ENCODE assay signal across 13 mouse cellular contexts in the genomic region with DNA sequence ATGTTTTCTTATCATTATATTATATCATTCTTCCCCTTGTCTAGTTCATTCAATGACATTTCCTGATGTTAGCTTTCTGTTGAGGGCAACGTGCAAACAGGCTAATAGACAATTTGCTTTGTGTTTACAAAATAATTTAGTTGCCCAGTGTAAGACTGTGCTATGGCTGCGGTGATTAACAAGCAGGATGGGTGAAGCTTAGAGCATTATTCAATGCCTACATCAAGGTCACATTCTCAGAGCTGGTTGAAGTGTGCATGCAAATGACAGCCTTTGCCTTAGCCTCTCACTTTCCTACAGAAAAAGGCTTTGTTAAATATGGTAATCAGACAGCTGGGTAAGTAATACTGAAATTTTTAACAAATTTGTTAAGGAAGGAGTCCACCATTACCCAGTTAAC.
"Had no signal": no experiment of that assay in that cellular context is flagged by ENCODE, and none has a peak within 500 bp of the region (broad histone marks: within the 10 kb centered on the region; RNA-seq: fewer than 3 reads in every experiment).

No protein-coding gene starts in this region.

- H3K4me1 ChIP-seq: limb, embryonic 13.5 days; neural tube, embryonic 13.5 days had no signal

- H3K36me3 ChIP-seq: limb, embryonic 13.5 days; neural tube, embryonic 13.5 days had no signal

- H3K4me2 ChIP-seq: limb, embryonic 13.5 days; neural tube, embryonic 13.5 days had no signal

- H3K4me3 ChIP-seq: limb, embryonic 13.5 days; myocyte; neural tube, embryonic 13.5 days had no signal

- H3K27me3 ChIP-seq: limb, embryonic 13.5 days; neural tube, embryonic 13.5 days had no signal

- H3K27ac ChIP-seq: limb, embryonic 13.5 days; liver, embryonic 14.5 days; neural tube, embryonic 13.5 days had no signal

- H3K9ac ChIP-seq: limb, embryonic 13.5 days; liver, embryonic 14.5 days; neural tube, embryonic 13.5 days had no signal

- H3K9me3 ChIP-seq: limb, embryonic 13.5 days; neural tube, embryonic 13.5 days had no signal

- DNase-seq: kidney, adult 2 months; kidney, postnatal 25 days; left cerebral cortex, postnatal 4 days; lung, adult 18-20 months; retina, postnatal 1 day; right cerebral cortex, postnatal 4 days; spleen, adult 18-20 months; thymus, adult 18-20 months; thymus, postnatal 14 days had no signal
